Mouse (Mus musculus): Measurements from ENCODE around the gene Npvf.
A peak's percentile ranks its signal among the peaks of the same experiment; 100 is the strongest.
"Not testable (repeated sequence)": the region's sequence is repeated elsewhere in the genome, so short reads cannot be mapped to it uniquely, and the experiment has no call there.

Gene Npvf

GRCm38 (mm10) chr6:50639656-50640055 is 14.6 kb downstream of the Npvf start:
- DNase-seq (ENCODE audit: low spot score), result no peak

- DNase-seq (ENCODE audit: low spot score), result not testable (repeated sequence)
Observed at GRCm38 (mm10) chr6:50626170-50626569, 28.1 kb downstream of the Npvf start.

GRCm38 (mm10) chr6:50618273-50618672 is 36.0 kb downstream of the Npvf start:
- DNase-seq (ENCODE audit: low spot score), result not testable (repeated sequence)

- peak; percentile 76 for DNase-seq (ENCODE audit: low spot score)
Observed at GRCm38 (mm10) chr6:50601620-50602019, 52.6 kb downstream of the Npvf start.
